Mouse (Mus musculus) monocyte, adult 2 months (primary cell): ENCODE data around the gene Dnajb14.
"Not testable (repeated sequence)": the region's sequence is repeated elsewhere in the genome, so short reads cannot be mapped to it uniquely, and the experiment has no call there.

Experiments used
- DNase-seq, 2 experiments: peaks; one replicate each; pipeline ENCODE4 v3.0.0; 2022; ENCODE audit warnings: low spot score in 2 of 2, low read depth in 1 of 2

The Dnajb14 gene

GRCm38 (mm10) chr3:137952225-137952913 is 84.9 kb downstream of the Dnajb14 start:
- DNase-seq = peak in 1 of 2 experiments; percentile 26

- DNase-seq = peak in 1 of 2 experiments; percentile 44
These were observed 85.7 kb downstream of the Dnajb14 start for GRCm38 (mm10) chr3:137952914-137953880.

DNA sequence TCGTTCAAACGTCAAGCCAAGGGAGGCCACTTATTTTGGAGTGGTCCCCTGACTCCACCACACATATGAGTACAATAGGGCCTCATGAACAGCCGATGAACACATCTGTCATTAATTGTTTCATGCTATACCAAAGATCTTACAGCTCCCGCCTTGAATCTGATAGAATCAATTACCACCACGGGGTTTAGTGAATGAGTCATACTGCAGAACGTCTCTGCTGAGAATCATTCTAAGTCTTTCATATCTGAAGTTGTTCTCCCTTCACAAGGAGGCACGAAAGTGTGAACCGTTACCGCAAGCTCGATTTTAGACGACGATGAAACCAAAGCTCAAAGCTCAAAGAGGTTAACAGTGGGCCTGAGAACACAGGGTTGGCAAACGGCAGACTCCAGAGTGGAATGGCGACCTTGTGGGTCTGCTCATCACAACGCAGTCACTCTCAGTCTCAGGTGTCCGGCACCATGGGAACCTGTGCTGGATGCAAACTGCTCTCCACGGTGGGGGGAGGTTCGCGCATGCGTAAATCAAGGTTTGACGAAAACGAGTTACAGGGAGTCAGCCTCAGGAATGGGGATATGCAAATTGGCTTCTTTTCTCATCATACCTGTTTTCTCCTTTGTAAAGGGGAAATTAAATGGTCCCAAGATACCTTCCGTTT is 86.9 kb downstream of the Dnajb14 start:
- DNase-seq = no peak

GRCm38 (mm10) chr3:137955560-137956081 is 88.1 kb downstream of the Dnajb14 start:
- DNase-seq = no peak

GRCm38 (mm10) chr3:137957864-137958263 is 90.4 kb downstream of the Dnajb14 start:
- DNase-seq = no peak

DNA sequence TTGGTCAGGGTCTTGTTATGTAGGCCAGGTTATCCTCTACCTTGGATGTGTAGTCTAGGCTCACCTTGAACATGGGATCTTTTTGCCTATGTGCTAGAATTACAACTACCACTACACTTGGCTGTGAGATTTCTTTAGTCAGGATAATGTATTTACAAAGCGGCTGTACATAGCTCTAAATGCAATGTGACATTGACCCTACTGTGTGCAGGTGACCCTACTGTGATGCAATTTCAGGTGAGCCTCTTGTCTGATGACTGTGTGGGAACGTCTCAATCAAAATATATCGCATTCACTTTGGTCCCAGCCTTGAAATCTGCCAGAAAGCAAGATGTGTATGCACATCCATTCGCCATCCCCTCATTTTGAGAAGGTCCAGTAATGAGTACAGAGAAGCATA is 90.9 kb downstream of the Dnajb14 start:
- no peak for DNase-seq

- no peak for DNase-seq
These were observed 92.0 kb downstream of the Dnajb14 start for GRCm38 (mm10) chr3:137959456-137959855.

DNA sequence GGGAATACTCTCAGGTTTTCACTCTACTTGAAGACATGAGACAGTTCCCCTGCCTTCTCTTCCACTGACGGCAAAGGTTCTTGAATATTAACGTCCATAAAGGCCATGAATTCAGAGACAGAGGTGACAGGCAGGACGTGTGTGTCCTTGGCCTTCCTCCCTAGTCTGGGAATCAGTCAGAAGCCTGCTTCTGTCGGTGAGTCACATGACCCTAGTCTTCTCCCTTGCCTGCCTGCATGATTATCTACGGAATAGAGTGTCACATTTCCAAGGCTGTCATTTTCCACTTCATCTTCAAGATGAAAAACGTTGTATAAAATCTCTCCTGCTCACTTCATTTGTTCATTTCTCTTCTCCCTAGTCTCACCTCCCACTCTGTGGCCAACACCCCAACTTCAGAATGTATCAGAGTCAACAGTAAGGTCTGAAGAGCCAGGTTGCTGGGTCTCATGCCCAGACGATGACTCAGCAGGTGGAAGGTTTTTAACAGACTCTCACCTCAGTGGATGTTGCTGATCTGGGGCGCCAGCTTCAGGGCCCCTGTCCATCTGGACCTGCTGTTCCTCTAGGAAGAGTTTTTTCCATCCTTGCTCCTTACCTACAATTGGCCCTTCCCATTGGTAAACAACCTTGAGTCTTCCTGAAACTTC is 94.4 kb downstream of the Dnajb14 start:
- DNase-seq = no peak

GRCm38 (mm10) chr3:137963508-137963907 is 96.0 kb downstream of the Dnajb14 start:
- no peak for DNase-seq

- DNase-seq = not testable (repeated sequence)
These were observed 96.5 kb downstream of the Dnajb14 start for GRCm38 (mm10) chr3:137964014-137964413.
